Mouse (Mus musculus): Measurements from ENCODE around the gene Grk6. TPM values are rescaled to one million over a fixed set of nuclear protein-coding genes. Genes with fewer than 3 reads are reported as not detected.

The Grk6 gene
- total RNA-seq, 4 experiments from 2014 or later, result 61.4 to 74.2 (median 67.5) TPM

DNA sequence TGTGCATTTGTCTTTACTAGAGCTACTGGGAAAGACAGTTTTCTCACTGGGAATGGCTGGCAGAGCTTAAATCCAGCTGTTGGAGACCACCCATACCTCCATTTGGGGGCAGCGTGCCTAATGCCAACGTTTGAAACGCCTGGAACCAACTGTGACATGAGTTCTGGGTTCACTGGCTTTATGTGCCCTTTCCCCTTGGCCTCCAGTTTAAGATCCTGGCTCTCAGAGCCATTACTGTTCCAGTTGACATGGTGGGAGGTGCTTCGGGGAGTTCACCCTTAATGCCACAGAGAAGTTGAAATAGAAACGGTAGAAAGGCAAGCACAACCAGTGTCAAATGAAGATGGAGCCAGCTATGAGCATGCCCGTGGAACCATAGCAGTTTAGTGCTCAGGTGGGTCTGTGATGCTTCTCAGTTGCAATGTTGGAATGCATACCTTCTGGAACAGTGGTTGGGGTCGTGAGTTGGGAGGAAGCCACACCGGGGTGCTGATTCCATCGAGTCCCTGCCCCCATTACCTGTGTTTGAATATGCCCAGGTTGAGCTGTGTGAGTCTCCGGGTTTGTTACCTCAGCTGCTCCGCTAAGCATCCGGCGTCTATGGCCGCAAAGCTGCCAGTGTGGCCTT is 18.6 kb downstream of the Grk6 start:
- no peak for DNase-seq (ENCODE audit: low spot score in 2 of 2)

DNA sequence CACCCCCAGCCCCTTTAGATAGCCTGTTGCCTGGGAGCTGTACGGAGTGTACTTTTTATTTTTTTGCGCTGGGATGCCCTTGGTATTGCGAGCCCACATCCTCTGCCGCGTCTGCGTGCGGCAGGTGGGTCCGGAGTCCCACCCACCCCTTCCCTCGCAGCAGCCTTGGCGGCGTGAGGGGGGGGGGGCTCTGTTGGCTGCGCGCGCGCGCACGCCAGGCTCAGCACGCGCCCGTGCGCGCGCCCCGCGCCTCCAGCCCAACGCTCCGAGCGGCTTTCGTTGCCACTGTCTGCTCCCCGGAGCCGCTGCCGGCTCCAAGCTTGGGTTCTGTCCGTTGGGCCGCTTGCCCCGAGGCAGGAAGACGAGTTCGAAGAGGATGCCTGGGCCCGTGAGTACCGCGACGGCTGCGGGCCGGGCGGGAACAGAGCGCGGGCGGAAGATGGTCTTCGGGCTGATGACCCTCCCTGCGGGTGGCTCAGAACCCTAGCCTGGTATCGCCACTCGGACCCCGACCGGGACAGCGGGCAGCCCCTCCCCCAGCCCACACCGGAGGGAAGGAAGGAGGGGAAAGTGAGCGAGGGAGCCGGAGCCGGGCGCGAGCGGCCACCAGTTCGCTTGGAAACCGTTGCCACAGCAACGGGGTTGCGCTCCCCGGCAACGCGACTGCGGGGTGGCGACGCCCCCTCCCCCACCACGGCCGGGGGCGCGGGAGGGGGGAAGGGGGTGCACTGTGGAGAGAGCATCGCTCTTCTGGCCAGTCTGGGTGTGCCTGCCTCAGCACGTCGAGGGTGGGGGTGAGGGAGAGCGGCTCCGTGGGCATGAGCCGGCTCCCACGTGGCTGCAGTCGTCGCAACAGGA is 19.4 kb downstream of the Grk6 start, which contains the start of gene Prr7:
TSS of gene Prr7 (plus strand) at position 241 of the 858 bp plus-strand sequence.
- DNase-seq (ENCODE audit: low spot score in 2 of 2), result peak in 1 of 2 experiments; percentile 67

DNA sequence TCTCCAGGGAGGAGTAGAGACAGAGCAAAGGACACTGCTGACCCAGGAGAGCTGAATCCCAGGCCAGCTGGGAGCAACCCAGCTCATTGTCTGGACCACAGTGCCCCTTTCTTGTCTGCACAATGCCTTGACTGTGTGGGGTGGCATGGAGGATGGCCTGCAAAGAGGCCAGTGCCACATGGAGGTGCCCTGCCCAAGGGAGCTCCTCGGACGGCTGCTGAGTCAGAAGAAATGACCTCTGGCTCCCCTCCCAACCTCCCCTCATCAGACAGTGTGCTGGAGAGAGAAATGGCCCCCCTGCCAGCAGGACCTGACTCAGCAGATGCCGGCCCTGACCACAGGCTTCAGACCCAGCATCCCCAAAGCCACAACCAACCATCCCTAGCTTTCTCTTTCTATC is 20.3 kb downstream of the Grk6 start:
- no peak for DNase-seq (ENCODE audit: low spot score in 2 of 2)

DNA sequence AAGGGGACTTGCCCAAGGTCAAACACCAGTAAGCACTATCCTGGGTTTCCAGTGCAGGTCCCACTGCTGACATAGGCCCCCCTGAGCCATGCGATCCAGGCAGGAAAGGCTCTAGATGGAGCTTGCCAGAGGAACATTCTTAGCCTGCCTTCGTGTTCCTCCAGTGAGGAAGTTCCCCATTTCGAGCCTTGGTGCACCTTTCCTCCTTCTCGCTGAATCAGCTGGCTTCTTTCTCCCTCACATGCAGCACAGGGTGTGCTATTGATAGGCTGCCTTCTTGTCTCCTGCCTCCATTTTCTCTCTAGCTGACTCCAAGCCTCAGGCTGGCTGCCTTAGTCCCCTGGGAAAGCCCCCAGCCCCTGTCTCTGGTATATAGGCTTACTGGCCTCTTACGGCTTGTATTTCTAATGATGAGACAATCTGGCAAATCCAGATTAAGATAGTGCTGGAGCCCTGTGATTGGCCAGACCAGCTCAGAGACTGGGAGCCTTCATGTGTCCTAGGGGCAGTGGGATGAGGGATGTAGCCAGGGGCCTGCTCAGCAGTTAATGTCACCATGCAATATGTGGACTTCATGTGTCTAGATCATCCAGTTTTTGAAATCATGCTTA is 21.1 kb downstream of the Grk6 start:
- peak in 1 of 2 experiments; percentile 8 for DNase-seq (ENCODE audit: low spot score in 2 of 2)

DNA sequence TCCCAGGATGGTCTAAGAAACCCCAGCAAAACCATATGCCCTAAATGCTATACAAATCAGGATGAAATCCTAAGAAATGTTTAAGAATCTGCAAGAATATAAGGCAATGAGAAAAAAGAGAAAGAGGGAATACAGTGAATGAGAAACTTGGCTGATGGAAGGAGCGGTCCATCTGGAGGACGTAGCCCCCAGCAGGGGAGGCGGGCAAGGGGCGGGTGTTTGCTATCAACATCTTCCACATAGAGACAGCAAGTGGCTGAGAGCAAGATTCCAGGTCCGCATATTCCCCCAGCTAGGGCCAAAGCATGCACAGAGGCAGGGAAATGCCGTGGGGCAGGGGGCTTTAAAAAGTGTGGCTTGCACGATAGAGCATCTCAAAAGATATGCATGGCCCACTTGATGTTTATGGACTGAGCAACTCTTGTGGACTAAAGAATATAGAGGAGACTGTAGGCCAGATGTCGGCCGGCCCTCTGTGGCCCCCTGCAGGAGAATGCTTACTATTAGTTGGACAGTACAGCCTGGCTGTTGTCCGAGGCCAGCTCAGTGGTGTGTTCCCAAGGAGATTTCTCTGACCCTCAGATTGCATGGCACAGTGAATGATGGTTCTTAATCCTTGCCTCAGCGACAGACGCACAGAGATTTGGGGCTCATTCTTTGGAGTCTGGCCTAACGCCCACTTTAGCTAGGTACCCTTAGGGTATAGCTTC is 24.1 kb downstream of the Grk6 start:
- peak in 1 of 2 experiments; percentile 22 for DNase-seq (ENCODE audit: low spot score in 2 of 2)

DNA sequence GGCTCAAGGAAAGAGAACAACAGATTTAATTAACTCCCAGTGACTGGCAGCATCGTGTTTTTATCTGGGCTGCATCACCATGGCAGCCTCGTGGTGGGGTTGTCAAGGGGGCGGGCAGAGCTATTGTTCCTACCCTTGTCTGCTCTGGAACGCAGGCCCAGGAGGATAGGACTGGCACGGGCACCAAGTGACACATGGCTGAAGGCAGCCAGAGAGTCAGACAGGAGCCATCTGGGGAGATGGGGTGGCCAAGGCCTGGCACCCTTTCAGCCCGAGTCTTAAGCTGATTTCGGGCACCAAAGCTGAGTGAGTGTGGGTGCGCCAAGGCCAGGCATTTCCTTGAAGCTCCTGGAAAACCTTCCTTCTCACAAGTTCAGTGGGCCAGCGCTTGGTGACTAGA is 25.5 kb downstream of the Grk6 start:
- peak; percentile 80 to 83 for DNase-seq (ENCODE audit: low spot score in 2 of 2)

DNA sequence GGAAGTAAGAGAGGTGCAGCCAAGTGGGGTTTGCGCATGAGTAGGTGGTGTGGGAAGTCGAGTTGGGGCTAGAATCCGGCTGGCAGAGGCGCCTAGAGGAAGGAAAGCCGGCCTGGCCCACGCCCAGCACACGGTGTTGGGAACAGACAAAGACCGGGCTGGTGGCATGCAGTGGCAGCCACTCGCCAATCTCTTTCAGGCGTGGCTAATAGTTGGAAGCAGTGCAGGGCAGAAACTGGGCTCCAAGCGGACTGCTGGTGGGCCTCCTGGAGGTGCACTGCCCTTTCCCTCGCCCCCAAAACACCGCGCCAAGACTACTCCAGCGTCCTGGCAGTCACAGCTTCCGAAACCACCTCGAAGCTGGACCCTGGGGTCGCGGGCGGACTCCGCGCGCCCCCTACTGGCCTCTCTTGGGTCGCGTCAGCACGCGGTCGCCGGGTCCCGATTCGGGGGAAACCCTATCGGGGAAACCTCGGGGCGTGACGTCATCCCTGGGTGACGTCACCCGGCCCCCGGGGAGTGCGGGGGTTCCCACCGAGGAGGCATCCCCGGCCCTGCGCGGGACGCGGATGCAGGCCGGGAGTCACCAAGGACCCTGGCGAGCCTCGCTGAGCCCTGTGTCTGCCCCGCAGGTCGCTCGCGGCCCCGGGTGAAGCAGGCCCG is 26.4 kb downstream of the Grk6 start:
- DNase-seq (ENCODE audit: low spot score in 2 of 2), result no peak

DNA sequence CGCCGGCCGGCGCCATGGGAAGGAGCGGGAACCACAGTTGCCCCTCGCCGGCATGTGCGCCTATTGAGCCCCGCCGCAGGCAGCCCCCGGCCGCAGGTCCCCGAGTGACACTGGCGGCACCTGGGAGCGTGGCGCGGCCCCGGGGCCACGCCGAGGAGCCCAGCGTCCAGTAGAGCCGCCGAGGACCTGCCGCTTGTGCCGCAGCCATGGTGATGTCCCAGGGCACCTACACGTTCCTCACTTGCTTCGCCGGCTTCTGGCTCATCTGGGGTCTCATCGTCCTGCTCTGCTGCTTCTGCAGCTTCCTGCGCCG is 26.9 kb downstream of the Grk6 start:
- no peak for DNase-seq (ENCODE audit: low spot score in 2 of 2)

DNA sequence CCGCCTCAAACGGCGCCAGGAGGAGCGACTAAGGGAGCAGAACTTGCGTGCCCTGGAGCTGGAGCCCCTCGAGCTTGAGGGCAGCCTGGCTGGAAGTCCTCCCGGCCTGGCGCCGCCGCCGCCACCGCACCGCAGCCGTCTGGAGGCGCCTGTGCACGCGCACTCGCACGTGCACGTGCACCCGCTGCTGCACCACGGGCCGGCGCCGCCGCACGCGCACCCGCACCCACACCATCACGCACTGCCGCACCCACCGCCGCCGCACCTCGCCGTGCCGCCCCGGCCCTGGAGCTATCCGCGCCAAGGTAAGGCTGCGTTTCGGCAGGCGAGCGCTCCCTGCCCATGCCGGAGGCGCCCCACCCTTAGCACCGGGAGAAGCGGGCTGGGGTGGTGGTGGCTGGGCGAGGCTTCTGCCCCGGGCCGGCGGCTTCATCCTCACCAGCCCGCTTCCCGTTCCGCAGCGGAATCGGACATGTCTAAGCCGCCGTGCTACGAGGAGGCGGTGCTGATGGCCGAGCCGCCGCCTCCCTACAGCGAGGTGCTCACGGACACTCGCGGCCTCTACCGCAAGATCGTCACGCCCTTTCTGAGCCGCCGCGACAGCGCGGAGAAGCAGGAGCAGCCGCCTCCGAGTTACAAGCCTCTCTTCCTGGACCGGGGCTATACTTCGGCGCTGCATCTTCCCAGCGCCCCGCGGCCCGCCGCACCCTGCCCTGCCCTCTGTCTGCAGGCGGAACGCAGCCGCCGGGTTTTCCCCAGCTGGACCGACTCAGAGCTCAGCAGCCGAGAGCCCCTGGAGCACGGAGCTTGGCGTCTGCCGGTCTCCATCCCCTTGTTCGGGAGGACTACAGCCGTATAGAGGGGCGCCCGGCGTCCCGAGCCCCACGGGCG is 27.5 kb downstream of the Grk6 start:
- DNase-seq (ENCODE audit: low spot score in 2 of 2), result no peak

DNA sequence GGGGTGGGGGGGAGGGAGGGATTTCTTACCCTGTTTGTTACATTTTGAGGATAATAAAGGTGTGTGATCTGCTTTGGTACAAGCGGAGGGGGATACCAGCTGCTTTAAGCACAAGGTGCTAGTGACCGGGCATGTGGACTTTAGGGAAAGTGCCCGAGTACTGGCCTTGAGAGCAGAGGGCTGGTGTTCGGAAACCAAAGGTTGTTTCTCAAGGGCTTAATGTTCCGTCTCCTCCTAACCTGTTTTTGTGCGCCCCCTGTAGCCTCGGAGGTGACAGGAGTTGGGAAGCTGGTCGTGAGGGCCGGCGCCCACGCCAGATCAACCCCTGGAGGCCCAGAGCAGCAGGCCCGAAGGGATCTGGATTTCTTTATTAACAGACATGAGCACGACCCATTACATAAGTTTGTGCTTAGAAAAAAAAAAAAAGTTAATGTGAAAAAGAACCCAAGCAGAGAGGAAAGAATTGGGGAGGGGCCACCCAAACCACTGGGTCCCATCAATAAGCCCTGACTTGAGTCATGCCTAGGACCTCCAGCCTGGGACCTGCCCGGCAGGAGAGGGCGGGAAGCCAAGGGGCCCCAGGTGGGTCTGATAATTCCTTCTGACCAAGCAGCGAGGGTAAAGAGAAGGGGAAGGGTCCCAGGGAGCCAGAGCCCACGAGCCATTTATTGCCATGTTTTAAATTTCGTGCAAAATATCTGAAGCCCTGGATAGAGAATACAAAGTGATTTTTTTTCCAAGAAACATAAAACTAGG is 28.4 kb downstream of the Grk6 start:
- no peak for DNase-seq (ENCODE audit: low spot score in 2 of 2)

DNA sequence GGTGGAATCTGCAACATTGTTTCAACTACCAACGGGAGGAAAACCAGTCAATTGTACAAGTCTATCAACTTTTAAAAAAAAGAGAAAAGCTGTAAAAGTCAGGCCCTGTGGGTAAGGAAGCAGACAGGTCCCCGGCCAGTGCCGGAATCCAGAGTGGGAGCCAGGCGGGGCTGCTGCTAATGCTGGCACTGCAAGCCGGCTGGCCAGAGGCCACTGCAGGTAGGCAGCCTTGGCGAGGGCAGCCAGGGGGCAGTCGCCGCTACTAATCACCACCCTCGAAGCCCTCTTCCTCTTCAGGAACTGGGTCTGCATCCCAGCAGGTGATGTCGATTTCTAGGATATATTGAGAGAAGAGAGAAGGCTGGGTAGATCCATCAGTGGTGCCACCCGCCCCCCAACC is 29.1 kb downstream of the Grk6 start:
- DNase-seq (ENCODE audit: low spot score in 2 of 2), result no peak

DNA sequence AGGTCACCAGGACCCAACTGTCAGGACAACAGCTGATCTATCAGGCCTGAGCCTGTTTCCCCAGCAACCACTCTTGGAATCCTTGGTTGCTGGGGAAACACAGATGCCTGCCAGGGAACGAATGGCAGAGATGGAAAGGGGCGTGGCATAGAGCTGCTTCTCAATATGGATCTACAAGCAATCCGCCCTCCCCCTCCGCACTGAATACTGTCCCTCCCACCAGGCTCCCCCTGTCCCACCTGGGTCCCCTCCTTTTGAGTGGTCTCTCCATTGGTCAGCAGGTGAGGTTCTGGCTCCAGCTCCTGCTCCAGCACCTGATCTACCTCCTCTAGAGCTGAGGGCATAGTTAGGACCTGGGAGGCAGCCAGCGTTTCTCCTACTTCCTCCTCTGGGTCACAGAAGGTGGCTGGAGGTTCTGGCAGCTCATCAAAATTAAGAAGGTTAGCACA is 29.8 kb downstream of the Grk6 start:
- DNase-seq (ENCODE audit: low spot score in 2 of 2), result peak; percentile 80 to 85

DNA sequence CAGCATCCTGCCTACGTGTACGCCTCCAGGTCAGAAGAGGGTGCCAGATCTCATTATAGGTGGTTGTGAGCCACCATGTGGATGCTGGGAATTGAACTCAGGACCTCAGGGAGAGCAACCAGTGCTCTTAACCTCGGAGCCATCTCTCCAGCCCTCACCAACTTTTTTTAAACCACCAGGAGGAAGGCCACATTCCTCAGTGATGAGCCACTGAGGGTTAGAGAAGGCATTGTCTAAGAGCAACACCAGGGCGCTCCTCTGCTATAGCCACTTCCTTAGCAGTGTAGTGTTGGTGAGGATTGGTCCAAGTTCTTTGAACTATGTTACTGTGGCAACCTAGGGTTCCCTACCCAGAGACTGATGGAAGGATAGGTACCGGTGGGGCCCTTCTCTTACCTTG is 30.9 kb downstream of the Grk6 start:
- no peak for DNase-seq (ENCODE audit: low spot score in 2 of 2)

DNA sequence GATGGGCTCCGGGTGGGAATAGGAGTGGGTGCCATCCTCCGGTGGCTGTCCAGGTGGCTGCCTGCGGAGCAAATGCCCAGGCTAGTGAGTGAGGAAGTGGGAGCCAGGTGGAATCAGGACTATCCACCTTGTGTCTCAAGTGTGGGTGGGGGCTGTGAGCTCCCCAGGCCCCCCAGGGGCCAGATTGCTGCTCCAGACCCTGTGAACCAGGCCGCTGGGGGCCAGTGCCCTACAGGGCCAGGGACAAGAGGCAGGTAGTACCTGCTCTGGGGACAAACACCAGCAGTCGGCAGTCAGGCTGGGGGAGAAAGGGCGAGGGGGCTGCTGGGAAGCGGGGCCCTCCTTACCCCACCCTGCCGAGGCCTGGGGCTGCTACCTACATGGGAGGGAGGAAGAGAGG is 31.4 kb downstream of the Grk6 start:
- DNase-seq (ENCODE audit: low spot score in 2 of 2), result peak in 1 of 2 experiments; percentile 12

DNA sequence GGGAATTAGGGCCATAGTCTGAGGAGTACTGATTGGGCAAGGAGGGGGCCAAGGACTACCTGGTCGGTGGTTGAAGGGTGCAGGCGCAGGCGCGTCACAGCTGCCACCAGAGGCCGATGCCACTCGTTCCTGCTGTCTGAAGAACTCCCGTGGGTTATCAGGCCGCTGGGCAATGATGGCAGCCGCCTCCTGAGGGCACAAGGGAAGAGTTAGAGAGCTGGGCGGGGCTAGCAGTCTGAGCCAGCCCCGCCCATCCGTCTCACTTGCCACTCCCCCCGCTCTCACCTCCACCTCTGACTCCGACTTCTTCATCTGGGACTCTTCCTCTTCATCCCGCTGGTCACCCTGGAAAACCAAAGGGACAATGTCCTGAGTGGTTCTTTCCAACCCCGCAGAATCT is 32.6 kb downstream of the Grk6 start:
- no peak for DNase-seq (ENCODE audit: low spot score in 2 of 2)

DNA sequence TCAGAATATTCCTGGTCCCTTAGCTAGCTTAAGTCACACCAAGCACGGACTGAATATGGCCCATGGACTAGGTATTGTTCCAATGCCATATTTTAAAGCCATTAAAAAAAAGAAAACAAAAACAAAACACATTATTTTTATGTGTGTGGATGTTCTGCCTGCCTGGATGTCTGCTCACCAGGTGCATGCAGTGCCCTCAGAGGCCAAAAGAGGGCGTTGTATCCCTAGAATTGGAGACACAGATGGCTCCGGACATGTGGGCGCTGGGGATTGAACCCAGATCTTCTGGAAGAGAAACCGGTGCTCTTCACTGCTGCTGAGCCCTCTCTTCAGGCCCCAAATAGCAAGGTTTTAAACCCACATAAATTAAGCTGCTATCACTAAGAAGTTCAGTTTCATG is 33.2 kb downstream of the Grk6 start:
- no peak for DNase-seq (ENCODE audit: low spot score in 2 of 2)

DNA sequence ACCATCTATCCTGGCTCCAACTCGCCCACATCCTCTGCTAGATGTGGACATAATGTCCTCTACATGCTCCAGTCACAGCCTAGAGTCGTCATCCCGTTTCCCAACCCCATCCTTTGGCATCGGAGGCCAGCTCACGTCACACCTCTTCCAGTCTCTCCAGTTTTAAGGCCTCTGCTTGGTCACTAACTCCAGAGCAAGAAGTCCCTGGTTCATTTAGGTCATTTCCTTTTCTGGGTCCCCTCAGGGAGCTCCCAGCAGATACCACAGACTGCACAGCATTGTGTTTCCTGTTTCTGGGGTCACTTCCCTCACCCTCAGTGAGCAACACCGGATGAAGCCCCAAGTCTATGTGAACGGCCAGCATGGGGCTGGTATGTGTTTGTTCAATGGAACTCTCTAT is 34.1 kb downstream of the Grk6 start:
- no peak for DNase-seq (ENCODE audit: low spot score in 2 of 2)

DNA sequence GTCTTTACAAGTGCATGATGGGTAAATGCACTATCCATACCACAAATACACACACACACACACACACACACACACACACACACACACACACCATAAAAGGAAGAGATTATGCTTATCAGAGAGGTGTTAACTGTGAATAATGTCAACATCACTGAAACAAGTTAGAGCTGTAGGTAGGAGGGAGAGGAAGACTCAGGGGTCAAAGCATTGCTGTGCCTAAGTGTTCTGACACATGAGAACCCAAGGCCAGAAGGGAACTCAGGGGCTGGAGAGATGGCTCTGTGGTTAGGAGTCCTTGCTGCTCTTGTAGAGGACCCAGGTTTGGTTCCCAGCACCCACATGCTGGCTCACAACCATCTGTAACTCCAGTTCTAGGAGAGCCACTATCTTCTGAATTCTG is 35.1 kb downstream of the Grk6 start:
- no peak for DNase-seq (ENCODE audit: low spot score in 2 of 2)

DNA sequence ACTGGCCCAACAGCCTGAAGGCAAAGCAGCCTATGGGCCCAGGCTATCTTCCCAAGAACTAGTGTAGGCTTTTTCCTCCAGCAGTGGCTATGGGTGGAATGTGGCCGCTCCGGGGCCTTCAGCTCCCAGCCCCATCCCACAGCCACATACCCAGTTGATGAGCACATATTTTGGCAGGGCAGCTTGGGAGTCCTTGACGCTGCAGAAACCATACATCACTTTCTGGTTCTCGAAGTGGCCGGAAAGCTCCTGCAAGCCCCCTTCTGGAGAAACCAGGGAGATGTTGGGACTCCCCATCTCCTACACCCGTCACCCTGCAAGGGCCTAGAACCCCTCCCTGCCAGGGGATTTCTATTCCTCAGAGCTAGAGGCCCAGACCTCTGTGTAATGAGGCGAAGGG is 37.7 kb downstream of the Grk6 start:
- no peak for DNase-seq (ENCODE audit: low spot score in 2 of 2)

DNA sequence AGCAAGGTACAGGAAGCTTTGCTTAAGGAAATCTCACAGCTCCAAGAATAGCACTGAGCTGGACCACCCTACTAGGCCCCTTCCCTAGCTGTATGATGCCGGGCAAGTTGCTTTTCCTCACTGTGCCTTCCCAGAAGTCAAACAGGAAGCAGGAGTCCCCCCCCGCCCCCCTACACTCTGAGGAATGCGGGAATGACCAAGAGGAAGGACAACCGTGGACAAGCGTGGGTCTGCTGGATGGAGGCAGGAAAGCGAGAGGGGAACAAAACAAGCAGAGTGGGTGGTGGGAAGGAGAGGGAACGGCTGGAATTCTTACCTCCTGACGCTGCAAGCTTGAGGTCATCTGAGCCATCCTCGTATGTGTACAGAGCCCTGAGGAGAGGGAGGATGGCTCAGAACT is 38.2 kb downstream of the Grk6 start:
- DNase-seq (ENCODE audit: low spot score in 2 of 2), result no peak

Measured in layer of hippocampus, adult 8-10 months (tissue).